In genomic region chr15:92597011-92597780, GRCm38 (mm10) we compare ENCODE assay signal across 8 mouse cellular contexts.
DNase-seq lines count a peak whose midpoint lies in the region; ATAC-seq and TF ChIP-seq lines count a peak whose summit lies in the region.

No protein-coding gene starts in this region.

- H3K27ac ChIP-seq in limb, embryonic 11.5 days (replicated peaks; ENCODE audit: low read depth, low read length): no peak overlapping the region
- no peak overlapping the region for H3K27ac ChIP-seq in olfactory bulb, adult 2 months (ENCODE audit: insufficient read depth, low read depth, low read length)

- ATAC-seq in limb, embryonic 11.5 days (ENCODE audit: insufficient number of reproducible peaks, low FRiP score, low TSS enrichment, low read depth): no peak
- ATAC-seq in activated CD4-positive, CD25-positive, alpha-beta regulatory T cell, adult 4 months: no peak

- peak; percentile 33 for DNase-seq in layer of hippocampus, adult 9-11 months
- no peak for DNase-seq in layer of hippocampus, adult 9-10 months (ENCODE audit: low spot score)
- peak; percentile 70 for DNase-seq in embryo, embryonic 11 days
- peak; percentile 5 for DNase-seq in heart, postnatal 4 days
- peak; percentile 43 for DNase-seq in limb, embryonic 11.5 days (ENCODE audit: low spot score)
- no peak for DNase-seq in T-cell, adult 2 months (ENCODE audit: low spot score)

- H3K9ac ChIP-seq in limb, embryonic 11.5 days (ENCODE audit: low read length): peak overlapping the region; percentile 40

- peak overlapping the region; percentile 72 for H3K4me2 ChIP-seq in limb, embryonic 11.5 days (ENCODE audit: low read depth, severe bottlenecking)

- H3K4me1 ChIP-seq in limb, embryonic 11.5 days (ENCODE audit: control insufficient read depth, insufficient read depth, low read length): no peaks in the 10 kb centered on the region
- H3K4me1 ChIP-seq in olfactory bulb, adult 2 months (ENCODE audit: control insufficient read depth, insufficient read depth, low read length): peaks cover 5% of the 10 kb centered on the region

- TF ChIP-seq CTCF in olfactory bulb, adult 2 months (IDR thresholded peaks at IDR 0.05; ENCODE audit: insufficient read depth, low read depth, low read length): no peak

- no peaks in the 10 kb centered on the region for H3K9me3 ChIP-seq in limb, embryonic 11.5 days (ENCODE audit: control insufficient read depth, low read length)

- TF ChIP-seq POLR2A in olfactory bulb, adult 2 months (IDR thresholded peaks at IDR 0.05; ENCODE audit: insufficient read depth, low read depth, low read length): no peak

- no peaks in the 10 kb centered on the region for H3K36me3 ChIP-seq in limb, embryonic 11.5 days (ENCODE audit: control insufficient read depth, insufficient read depth, low read length)

- H3K27me3 ChIP-seq in limb, embryonic 11.5 days (ENCODE audit: control insufficient read depth, insufficient read depth, low read length): no peaks in the 10 kb centered on the region

- WGBS in limb, embryonic 11.5 days: 2% methylated on average over 20 of the region's 20 CpGs
- 6% methylated on average over 20 of the region's 20 CpGs for WGBS in olfactory bulb, adult 2 months

- peak overlapping the region; percentile 28 for H3K4me3 ChIP-seq in limb, embryonic 11.5 days (ENCODE audit: low read depth, low read length)
- H3K4me3 ChIP-seq in olfactory bulb, adult 2 months (ENCODE audit: insufficient read depth, low read depth, low read length): peak overlapping the region; percentile 41

Comparison
In these comparisons a context has a peak if more than half of its experiments do, and no peak if none do; other contexts are left out.
1. DNase-seq: peak in layer of hippocampus, adult 9-11 months (single experiment), embryo, embryonic 11 days (single experiment), heart, postnatal 4 days (single experiment) and limb, embryonic 11.5 days (single experiment); none in layer of hippocampus, adult 9-10 months (single experiment) and T-cell, adult 2 months (single experiment).